Mouse (Mus musculus): Measurements from ENCODE around the gene Ndufa11.
A peak's percentile ranks its signal among the peaks of the same experiment; 100 is the strongest.

Gene Ndufa11

DNA sequence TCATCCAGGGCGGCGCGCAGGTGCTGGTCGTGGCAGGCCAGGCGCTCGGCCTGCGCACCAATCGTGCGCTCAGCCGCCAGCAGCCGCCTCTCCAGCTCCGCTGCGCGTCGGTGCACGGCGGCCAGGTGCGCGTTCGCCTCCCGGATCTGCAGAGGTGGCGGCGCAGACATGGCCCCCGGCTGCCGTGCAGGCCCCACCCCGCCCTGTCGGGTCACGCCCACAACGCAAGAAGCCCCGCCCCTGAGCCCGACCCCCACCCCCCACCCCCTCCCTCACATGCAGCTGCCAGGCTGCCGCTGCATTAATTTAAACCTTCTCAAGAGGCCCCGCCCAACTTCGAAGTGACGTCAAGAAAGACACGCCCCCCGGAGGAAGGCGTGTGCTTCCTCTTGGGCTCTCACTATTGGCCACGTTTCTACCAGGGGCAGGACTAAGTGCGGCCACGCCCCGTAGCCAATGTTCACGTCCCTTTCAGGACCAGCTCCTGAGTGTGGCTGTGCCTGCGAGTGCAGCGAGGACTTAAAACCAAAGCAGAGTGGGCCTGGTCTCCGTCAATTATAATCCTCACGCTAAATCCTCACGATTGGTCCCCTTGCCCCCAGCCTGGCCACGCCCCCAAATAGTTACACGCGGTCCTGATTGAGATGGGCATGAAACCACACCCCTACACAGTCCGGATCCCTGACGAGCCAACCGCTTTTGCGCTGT is 758 bp upstream of the Ndufa11 start:
- DNase-seq, result peak; percentile 98

GRCm38 (mm10) chr17:56722441-56722840 is 4.9 kb downstream of the Ndufa11 start:
- DNase-seq, result no peak

GRCm38 (mm10) chr17:56723419-56724161 is 6.0 kb downstream of the Ndufa11 start:
- no peak for DNase-seq

DNA sequence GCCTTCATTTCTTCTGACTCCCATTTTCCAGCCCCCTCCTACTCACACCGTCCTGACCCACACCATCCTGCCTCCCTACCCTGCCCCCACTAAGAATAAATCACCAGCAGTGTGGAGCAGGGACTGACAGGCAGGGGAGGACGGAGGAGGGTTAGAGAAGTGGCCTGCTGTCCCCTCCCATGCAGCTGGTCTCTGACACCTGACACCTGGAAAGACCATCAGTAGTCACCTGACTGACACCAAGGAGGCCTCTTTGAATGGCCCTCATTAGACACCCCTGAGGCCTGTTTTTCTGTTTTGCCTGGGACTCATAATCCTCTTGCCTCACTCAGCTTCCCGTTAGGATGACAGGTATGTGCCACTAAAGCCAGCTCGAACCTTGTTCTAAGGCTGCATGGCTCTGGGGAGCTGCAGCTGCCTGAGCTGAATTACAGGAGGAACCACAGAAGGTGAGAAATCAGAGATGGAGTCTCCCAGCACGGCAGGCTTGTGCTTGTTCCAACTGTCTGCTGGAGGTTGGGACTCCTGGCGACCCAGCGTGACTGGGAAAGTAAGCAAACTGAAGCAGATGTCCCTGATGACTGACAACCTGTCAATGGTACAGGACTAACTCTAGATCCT is 9.6 kb downstream of the Ndufa11 start:
- no peak for DNase-seq

- no peak for DNase-seq
Observed at GRCm38 (mm10) chr17:56727659-56728058, 10.1 kb downstream of the Ndufa11 start.

DNA sequence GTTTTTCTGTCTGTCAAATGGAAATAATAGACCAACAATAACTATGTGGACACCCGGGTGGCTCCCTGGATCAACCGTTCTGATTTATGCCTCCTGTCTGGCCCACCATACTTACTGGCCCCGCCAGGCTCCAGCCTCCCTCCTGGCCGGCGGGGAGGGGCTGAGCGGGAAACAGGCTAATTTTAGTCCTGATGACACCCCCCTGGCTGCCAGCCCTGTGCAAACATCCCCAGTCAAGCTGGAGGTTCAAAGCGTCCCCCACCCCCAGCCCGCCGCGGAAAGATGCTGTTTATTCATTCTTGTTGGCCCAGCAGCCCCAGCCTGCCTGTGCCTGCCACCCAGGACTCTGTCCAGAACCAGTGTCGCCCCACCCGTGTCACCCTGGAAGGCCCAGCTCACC is 10.6 kb downstream of the Ndufa11 start:
- peak in 1 of 2 experiments; percentile 28 for DNase-seq

DNA sequence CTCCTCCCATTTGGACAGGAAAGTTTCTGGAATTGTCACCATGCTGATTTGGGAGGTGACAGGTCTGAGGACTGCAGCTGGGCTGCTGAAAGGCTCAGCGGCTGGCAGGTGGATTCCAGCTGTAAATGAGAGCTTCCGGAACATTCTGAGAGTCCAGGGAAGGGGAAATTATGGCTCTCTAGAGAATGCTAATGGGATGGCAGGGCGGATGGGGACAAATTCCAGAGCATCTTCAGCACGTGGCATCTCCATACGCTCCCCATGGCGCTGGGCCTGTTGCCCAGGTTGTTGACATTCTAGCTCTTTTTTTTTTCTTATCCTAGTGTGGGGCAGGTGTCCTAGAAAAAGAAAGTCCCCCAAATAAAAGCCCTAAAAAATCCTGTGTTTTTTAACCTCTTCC is 11.6 kb downstream of the Ndufa11 start:
- no peak for DNase-seq

- DNase-seq, result no peak
Observed at GRCm38 (mm10) chr17:56729656-56730055, 12.1 kb downstream of the Ndufa11 start.

GRCm38 (mm10) chr17:56736534-56736933 is 19.0 kb downstream of the Ndufa11 start:
- no peak for DNase-seq

DNA sequence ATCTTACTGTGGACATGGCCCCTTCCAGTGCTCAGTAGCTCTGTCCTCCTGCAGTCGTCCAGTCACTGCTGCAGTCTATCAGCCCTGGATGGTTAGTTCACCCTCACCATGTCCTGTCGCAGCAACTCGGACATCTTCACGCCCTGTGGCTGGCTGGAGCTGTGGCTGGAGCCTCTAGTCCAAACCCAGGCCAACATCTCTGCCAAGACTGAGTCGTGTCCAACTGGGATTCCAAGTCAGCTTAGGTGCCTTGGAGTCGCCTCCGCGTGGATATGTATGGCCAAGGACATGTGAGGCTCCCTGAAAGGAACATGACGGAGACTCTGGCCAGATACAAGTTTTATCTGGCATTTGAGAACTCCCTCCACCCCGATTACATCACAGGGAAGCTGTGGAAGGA is 20.7 kb downstream of the Ndufa11 start:
- DNase-seq, result no peak

GRCm38 (mm10) chr17:56740118-56740787 is 22.7 kb downstream of the Ndufa11 start:
- DNase-seq, result no peak

DNA sequence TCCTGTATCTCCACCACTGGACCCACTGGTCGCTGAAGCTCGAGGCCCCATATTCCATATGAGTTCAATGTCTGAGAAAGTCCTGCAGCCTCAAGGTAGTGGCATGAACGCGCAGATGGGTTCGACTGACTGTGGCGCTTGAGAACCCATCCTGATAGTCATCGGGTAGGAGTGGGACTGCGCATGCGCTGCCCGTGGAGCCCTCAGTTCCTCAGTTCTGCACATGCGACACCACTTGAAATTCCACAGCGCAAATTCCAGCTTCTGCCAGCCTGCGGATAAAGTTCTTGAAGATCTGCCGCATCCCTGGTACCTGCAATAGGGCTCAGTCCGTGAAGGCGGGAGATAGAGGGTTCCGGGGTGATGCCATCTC is 23.2 kb downstream of the Ndufa11 start:
- DNase-seq, result no peak

GRCm38 (mm10) chr17:56744173-56744572 is 26.6 kb downstream of the Ndufa11 start:
- no peak for DNase-seq

- no peak for DNase-seq
Observed at GRCm38 (mm10) chr17:56751404-56752072, 34.0 kb downstream of the Ndufa11 start.

DNA sequence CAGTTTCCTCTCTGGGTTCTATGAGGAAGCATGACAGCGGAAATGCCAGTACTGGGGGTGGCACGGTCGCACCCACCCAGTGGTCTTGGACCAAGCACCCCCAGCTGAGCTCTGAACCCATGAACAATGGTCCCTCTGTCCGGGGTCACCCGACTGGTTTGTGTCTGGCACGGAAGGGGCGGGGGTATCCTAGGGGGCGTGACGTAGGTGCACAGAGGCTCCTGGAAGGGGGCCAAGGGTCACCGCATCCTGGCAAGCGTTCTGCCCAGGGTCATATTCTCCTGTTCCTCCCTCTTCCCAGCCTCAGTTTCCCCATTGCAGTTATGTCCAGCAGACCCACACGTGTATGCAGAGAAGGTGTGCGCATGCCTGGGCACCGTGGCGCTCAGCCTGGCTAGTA is 35.9 kb downstream of the Ndufa11 start:
- no peak for DNase-seq

GRCm38 (mm10) chr17:56754271-56755185 is 37.0 kb downstream of the Ndufa11 start:
- no peak for DNase-seq

GRCm38 (mm10) chr17:56756703-56757399 is 39.3 kb downstream of the Ndufa11 start:
- DNase-seq, result peak in 1 of 2 experiments; percentile 52

- peak; percentile 86 to 90 for DNase-seq
Observed at GRCm38 (mm10) chr17:56757416-56758123, 40.0 kb downstream of the Ndufa11 start, which contains the start of gene Nrtn. TSS of gene Nrtn (minus strand) at chr17:56757530.

GRCm38 (mm10) chr17:56758132-56758531 is 40.6 kb downstream of the Ndufa11 start:
- peak; percentile 61 to 78 for DNase-seq

- DNase-seq, result no peak
Observed at GRCm38 (mm10) chr17:56759261-56759660, 41.7 kb downstream of the Ndufa11 start.

Measured in lung, adult 18-20 months (tissue).